Mouse (Mus musculus): Measurements from ENCODE around the gene Ergic1.

Ergic1 gene

GRCm38 (mm10) chr17:26594958-26595357, 33.7 kb downstream of the Ergic1 start:
- no peak for DNase-seq (ENCODE audit: low read depth, low spot score)
- Histone ChIP-seq H3K36me3 (ENCODE audit: control insufficient read depth, insufficient read depth, low read length, poor library complexity, severe bottlenecking) (no peaks in the 10 kb centered on the region), H3K27me3 (ENCODE audit: control insufficient read depth, insufficient read depth, low read length, poor library complexity, severe bottlenecking) (no peaks in the 10 kb centered on the region)

DNA sequence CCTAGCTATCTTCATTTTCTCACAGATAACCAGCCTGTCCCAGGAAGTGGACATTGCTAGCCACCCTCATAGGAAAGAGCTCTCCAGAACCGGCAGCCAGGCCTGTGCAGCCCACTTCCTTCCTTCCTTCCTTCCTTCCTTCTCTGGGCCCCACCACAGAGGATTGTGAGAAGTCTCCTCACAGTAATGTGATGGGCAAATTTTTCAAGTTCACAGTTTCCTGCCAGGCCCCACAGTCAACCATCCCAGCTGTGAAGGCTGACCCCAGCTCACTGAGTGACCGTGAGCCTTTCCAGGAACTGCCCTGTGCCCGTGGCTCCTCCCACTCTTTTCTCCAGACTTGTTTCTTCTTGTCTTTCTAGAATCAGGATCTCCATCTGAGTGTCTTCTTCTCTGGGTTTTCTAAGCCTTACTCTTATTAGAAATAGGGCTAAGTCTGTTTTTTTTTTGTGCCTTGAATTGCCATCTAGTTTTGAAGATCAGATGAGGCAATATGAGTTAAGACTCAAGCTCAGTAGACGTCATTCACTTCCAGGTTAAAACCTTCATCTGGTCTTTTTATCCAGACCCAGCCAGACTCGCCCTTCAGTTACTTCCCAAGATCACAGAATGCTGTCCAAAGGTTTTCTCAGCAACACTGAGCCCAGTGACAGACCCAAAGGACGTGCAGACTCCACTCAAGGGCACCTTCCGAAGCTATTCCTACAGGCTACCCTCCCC, 34.3 kb downstream of the Ergic1 start:
- Histone ChIP-seq H3K27me3 (ENCODE audit: control insufficient read depth, insufficient read depth, low read length, poor library complexity, severe bottlenecking) (no peaks in the 10 kb centered on the region), H3K36me3 (ENCODE audit: control insufficient read depth, insufficient read depth, low read length, poor library complexity, severe bottlenecking) (no peaks in the 10 kb centered on the region)
- no peak for DNase-seq (ENCODE audit: low read depth, low spot score)

GRCm38 (mm10) chr17:26596168-26596658, 34.9 kb downstream of the Ergic1 start:
- Histone ChIP-seq H3K27me3 (ENCODE audit: control insufficient read depth, insufficient read depth, low read length, poor library complexity, severe bottlenecking) (no peaks in the 10 kb centered on the region), H3K36me3 (ENCODE audit: control insufficient read depth, insufficient read depth, low read length, poor library complexity, severe bottlenecking) (no peaks in the 10 kb centered on the region)
- no peak for DNase-seq (ENCODE audit: low read depth, low spot score)

GRCm38 (mm10) chr17:26596856-26597481, 35.7 kb downstream of the Ergic1 start:
- no peak for DNase-seq (ENCODE audit: low read depth, low spot score)
- no peaks in the 10 kb centered on the region for H3K27me3 ChIP-seq (ENCODE audit: control insufficient read depth, insufficient read depth, low read length, poor library complexity, severe bottlenecking)
- no peaks in the 10 kb centered on the region for H3K36me3 ChIP-seq (ENCODE audit: control insufficient read depth, insufficient read depth, low read length, poor library complexity, severe bottlenecking)

GRCm38 (mm10) chr17:26598845-26599244, 37.6 kb downstream of the Ergic1 start:
- Histone ChIP-seq H3K27me3 (ENCODE audit: control insufficient read depth, insufficient read depth, low read length, poor library complexity, severe bottlenecking) (no peaks in the 10 kb centered on the region), H3K36me3 (ENCODE audit: control insufficient read depth, insufficient read depth, low read length, poor library complexity, severe bottlenecking) (no peaks in the 10 kb centered on the region)
- no peak for DNase-seq (ENCODE audit: low read depth, low spot score)

- Histone ChIP-seq H3K27me3 (ENCODE audit: control insufficient read depth, insufficient read depth, low read length, poor library complexity, severe bottlenecking) (no peaks in the 10 kb centered on the region), H3K36me3 (ENCODE audit: control insufficient read depth, insufficient read depth, low read length, poor library complexity, severe bottlenecking) (no peaks in the 10 kb centered on the region)
- no peak for DNase-seq (ENCODE audit: low read depth, low spot score)
These were observed 39.7 kb downstream of the Ergic1 start for GRCm38 (mm10) chr17:26600913-26601447.

DNA sequence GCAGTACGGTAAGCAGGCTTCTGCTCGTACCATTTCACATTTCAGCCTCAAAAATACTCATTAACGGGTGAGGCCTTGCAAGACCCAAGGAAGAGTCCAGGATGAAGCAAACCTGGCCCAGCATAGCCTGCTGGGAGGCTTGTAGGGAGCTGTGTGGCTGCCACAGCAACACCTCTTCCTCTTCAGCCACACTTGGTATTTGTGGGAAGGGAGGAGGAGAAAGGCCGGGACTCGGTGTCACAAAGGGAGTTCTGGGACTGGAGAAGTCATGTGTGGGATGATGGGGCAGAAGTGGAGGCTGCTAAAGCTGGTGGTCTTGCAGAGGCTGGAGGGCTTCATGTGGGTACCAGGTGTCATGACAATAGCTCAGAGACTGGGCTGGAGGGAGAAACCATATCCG, 40.2 kb downstream of the Ergic1 start:
- no peak for DNase-seq (ENCODE audit: low read depth, low spot score)
- Histone ChIP-seq H3K27me3 (ENCODE audit: control insufficient read depth, insufficient read depth, low read length, poor library complexity, severe bottlenecking) (no peaks in the 10 kb centered on the region), H3K36me3 (ENCODE audit: control insufficient read depth, insufficient read depth, low read length, poor library complexity, severe bottlenecking) (no peaks in the 10 kb centered on the region)

GRCm38 (mm10) chr17:26601926-26602325, 40.6 kb downstream of the Ergic1 start:
- Histone ChIP-seq H3K36me3 (ENCODE audit: control insufficient read depth, insufficient read depth, low read length, poor library complexity, severe bottlenecking) (no peaks in the 10 kb centered on the region), H3K27me3 (ENCODE audit: control insufficient read depth, insufficient read depth, low read length, poor library complexity, severe bottlenecking) (no peaks in the 10 kb centered on the region)
- DNase-seq (ENCODE audit: low read depth, low spot score) = no peak

DNA sequence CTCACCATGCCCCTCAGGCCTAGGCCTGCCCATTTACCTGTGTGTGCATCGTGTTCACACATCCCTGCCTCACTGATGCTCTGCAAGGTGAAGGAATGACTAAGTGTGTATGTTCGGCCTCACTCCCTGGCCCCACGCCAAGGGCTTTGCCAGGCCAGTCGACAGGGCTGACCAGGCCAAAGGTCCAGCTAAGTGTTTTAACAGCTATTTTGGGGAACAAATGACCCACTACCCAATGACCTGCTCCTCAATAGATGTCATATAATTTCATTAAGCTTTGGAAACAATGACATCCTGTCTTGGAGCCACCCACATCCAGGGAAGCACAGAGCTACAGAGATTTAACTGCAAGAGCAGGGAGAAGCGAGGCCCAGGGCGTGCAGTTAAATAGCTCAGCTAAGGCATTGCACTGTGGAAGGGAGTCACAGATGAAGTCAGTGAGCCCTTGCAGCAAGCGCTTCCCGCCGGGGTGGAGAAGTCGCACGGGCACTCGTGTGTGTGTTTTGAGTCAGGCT, 41.1 kb downstream of the Ergic1 start:
- DNase-seq (ENCODE audit: low read depth, low spot score) = no peak
- Histone ChIP-seq H3K36me3 (ENCODE audit: control insufficient read depth, insufficient read depth, low read length, poor library complexity, severe bottlenecking) (no peaks in the 10 kb centered on the region), H3K27me3 (ENCODE audit: control insufficient read depth, insufficient read depth, low read length, poor library complexity, severe bottlenecking) (no peaks in the 10 kb centered on the region)

DNA sequence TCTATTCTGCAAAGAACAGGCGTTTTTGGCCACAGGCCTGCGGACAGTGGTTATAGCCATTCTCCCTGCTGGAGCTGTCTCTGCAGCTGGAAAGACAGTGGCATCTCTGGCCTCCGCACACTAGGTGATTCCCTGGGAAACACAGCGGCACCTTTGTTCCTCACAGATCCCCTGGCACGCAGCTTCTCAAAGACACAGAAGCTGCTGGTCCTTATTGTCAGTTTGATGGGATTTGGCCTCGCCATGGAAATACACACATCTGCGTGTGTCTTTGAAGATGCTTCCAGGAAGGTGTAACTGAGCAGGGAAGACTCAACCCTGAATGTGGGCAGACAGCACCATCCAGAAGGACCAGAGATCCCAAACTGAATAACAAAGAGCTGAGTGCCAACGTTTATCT, 42.0 kb downstream of the Ergic1 start:
- DNase-seq (ENCODE audit: low read depth, low spot score) = no peak
- Histone ChIP-seq H3K27me3 (ENCODE audit: control insufficient read depth, insufficient read depth, low read length, poor library complexity, severe bottlenecking) (no peaks in the 10 kb centered on the region), H3K36me3 (ENCODE audit: control insufficient read depth, insufficient read depth, low read length, poor library complexity, severe bottlenecking) (no peaks in the 10 kb centered on the region)

DNA sequence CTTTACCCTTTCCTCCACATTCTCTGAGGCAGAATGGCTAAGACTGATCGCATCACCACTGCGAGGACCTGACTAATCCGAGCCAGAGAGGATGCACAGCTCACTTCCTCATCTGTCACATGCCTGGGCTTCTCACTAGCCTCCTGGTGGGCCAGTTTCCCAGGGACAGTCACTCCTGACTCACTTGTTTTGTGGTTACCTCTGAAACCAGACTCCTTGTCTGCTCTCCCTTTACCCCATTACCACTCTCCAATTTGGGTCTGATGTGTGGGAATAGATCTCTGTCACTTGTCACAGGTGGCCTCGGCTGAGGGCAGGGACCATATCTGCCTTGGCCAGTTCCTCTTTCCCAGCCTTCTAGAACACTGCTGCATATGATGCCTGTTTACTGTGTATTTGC, 44.3 kb downstream of the Ergic1 start:
- Histone ChIP-seq H3K27me3 (ENCODE audit: control insufficient read depth, insufficient read depth, low read length, poor library complexity, severe bottlenecking) (no peaks in the 10 kb centered on the region), H3K36me3 (ENCODE audit: control insufficient read depth, insufficient read depth, low read length, poor library complexity, severe bottlenecking) (no peaks in the 10 kb centered on the region)
- peak; percentile 71 for DNase-seq (ENCODE audit: low read depth, low spot score)

- Histone ChIP-seq H3K27me3 (ENCODE audit: control insufficient read depth, insufficient read depth, low read length, poor library complexity, severe bottlenecking) (no peaks in the 10 kb centered on the region), H3K36me3 (ENCODE audit: control insufficient read depth, insufficient read depth, low read length, poor library complexity, severe bottlenecking) (no peaks in the 10 kb centered on the region)
- no peak for DNase-seq (ENCODE audit: low read depth, low spot score)
These were observed 45.2 kb downstream of the Ergic1 start for GRCm38 (mm10) chr17:26606516-26606915.

- DNase-seq (ENCODE audit: low read depth, low spot score) = no peak
- Histone ChIP-seq H3K36me3 (ENCODE audit: control insufficient read depth, insufficient read depth, low read length, poor library complexity, severe bottlenecking) (no peaks in the 10 kb centered on the region), H3K27me3 (ENCODE audit: control insufficient read depth, insufficient read depth, low read length, poor library complexity, severe bottlenecking) (no peaks in the 10 kb centered on the region)
These were observed 47.1 kb downstream of the Ergic1 start for GRCm38 (mm10) chr17:26608348-26608747.

DNA sequence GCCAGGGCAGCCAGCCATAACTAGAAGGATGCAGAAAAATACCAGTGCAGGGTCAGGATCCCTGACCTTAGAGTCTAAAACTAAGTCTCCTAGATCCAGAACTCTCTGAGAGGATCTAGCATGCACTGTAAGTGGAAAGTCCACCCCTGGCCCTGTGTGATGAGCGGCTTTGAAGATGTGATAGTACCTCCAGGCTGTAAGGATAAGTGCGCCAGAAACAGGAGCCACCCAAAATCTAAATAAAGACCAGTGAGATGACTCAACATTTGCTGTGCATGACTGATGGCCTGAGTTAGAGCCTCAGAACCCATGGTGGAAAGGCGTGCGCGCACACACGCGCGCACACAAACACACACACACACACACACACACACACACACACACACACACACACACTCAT, 47.6 kb downstream of the Ergic1 start:
- H3K36me3 ChIP-seq (ENCODE audit: control insufficient read depth, insufficient read depth, low read length, poor library complexity, severe bottlenecking) = no peaks in the 10 kb centered on the region

GRCm38 (mm10) chr17:26609820-26610219, 48.5 kb downstream of the Ergic1 start:
- Histone ChIP-seq H3K27me3 (ENCODE audit: control insufficient read depth, insufficient read depth, low read length, poor library complexity, severe bottlenecking) (no peaks in the 10 kb centered on the region), H3K36me3 (ENCODE audit: control insufficient read depth, insufficient read depth, low read length, poor library complexity, severe bottlenecking) (no peaks in the 10 kb centered on the region)
- DNase-seq (ENCODE audit: low read depth, low spot score) = no peak

More for the DNA sequence above, 47.6 kb downstream of the Ergic1 start:
- no peak for DNase-seq (ENCODE audit: low read depth, low spot score)
- no peaks in the 10 kb centered on the region for H3K27me3 ChIP-seq (ENCODE audit: control insufficient read depth, insufficient read depth, low read length, poor library complexity, severe bottlenecking)

All from splenic B cell, adult 2 months (primary cell).